Mouse (Mus musculus): ENCODE results near the gene Kcnmb2. TPM values are rescaled to one million over a fixed set of nuclear protein-coding genes. Genes with fewer than 3 reads are reported as not detected.
A peak's percentile ranks its signal among the peaks of the same experiment; 100 is the strongest.

Kcnmb2 gene
- polyA plus RNA-seq, 1 experiment from 2014 or later = 13.2 TPM

DNA sequence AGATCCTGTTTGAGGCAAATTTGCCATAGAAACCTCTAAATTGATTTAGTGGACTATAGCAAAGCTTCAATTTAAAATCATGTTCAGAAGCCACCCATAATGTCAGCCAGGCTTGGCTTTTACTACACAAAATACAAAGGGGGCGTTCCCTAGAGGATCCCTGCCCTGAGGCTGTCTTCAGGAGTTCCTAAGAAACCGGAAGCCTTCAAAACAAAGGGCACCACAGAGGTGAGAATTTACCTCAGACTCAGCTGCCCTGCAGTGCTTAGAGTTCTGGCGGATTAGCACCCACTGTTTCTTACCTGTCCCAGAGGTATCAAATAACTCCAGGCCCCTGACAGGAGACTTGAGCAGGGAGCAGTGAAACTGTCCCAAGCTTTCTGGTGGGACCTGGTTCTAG is 77.4 kb downstream of the Kcnmb2 start:
- 38% methylated on average over 3 of the region's 3 CpGs for WGBS
- no peaks in the 10 kb centered on the region for H3K36me3 ChIP-seq (ENCODE audit: control insufficient read depth, insufficient read depth, low read length)
- ATAC-seq = no peak

DNA sequence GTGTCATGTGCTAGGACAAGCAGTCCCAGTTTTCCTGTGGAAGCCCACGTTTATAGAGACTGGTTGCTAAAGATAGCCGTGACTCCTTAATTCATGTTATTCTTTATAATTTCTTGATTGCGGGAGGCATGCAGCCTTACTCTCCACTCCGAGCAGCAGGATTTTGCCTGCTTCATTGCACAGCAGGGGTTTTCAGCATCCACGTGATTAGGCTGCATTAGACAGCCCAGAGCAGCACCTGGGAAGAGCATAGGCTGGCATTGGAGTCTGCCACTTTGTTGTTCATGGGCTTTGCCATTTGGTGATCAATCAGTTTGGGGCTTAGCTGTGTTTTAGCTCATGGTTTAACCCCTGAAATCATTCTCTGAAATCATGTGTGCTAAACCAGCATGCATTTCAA is 80.1 kb downstream of the Kcnmb2 start:
- no peaks in the 10 kb centered on the region for H3K4me1 ChIP-seq (ENCODE audit: control insufficient read depth, insufficient read depth, low read length)
- WGBS = 33% methylated on average over 5 of the region's 5 CpGs
- ATAC-seq = peak; percentile 49; the same call in 1 of the 2 replicates
- no peak overlapping the region for H3K4me3 ChIP-seq (ENCODE audit: low read depth, low read length)
- H3K9ac ChIP-seq (ENCODE audit: low read depth, low read length) = no peak overlapping the region
- no peaks in the 10 kb centered on the region for H3K27me3 ChIP-seq (ENCODE audit: control insufficient read depth, insufficient read depth, low read depth, low read length)
- no peak overlapping the region for H3K4me2 ChIP-seq (ENCODE audit: low read length)
- no peaks in the 10 kb centered on the region for H3K36me3 ChIP-seq (ENCODE audit: control insufficient read depth, insufficient read depth, low read length)
- no peak overlapping the region for H3K27ac ChIP-seq (ENCODE audit: low read length)
- H3K9me3 ChIP-seq (replicated peaks; ENCODE audit: control insufficient read depth, low read length, poor library complexity, severe bottlenecking) = no peaks in the 10 kb centered on the region

More for the DNA sequence above, 77.4 kb downstream of the Kcnmb2 start:
- Histone ChIP-seq H3K4me3 (ENCODE audit: low read depth, low read length) (no peak overlapping the region), H3K9me3 (replicated peaks; ENCODE audit: control insufficient read depth, low read length, poor library complexity, severe bottlenecking) (no peaks in the 10 kb centered on the region), H3K27ac (ENCODE audit: low read length) (no peak overlapping the region), H3K4me1 (ENCODE audit: control insufficient read depth, insufficient read depth, low read length) (no peaks in the 10 kb centered on the region), H3K9ac (ENCODE audit: low read depth, low read length) (no peak overlapping the region), H3K27me3 (ENCODE audit: control insufficient read depth, insufficient read depth, low read depth, low read length) (no peaks in the 10 kb centered on the region), H3K4me2 (ENCODE audit: low read length) (no peak overlapping the region)

- no peaks in the 10 kb centered on the region for H3K9me3 ChIP-seq (replicated peaks; ENCODE audit: control insufficient read depth, low read length, poor library complexity, severe bottlenecking)
- no peak overlapping the region for H3K4me3 ChIP-seq (ENCODE audit: low read depth, low read length)
- no peak overlapping the region for H3K9ac ChIP-seq (ENCODE audit: low read depth, low read length)
- H3K27ac ChIP-seq (ENCODE audit: low read length) = no peak overlapping the region
- 59% methylated on average over 4 of the region's 4 CpGs for WGBS
- H3K36me3 ChIP-seq (ENCODE audit: control insufficient read depth, insufficient read depth, low read length) = no peaks in the 10 kb centered on the region
- no peaks in the 10 kb centered on the region for H3K27me3 ChIP-seq (ENCODE audit: control insufficient read depth, insufficient read depth, low read depth, low read length)
- peak; percentile 30; the same call in 1 of the 2 replicates for ATAC-seq
- no peaks in the 10 kb centered on the region for H3K4me1 ChIP-seq (ENCODE audit: control insufficient read depth, insufficient read depth, low read length)
- no peak overlapping the region for H3K4me2 ChIP-seq (ENCODE audit: low read length)
Observed at GRCm38 (mm10) chr3:31985103-31985502, 82.8 kb downstream of the Kcnmb2 start.

- no peak for ATAC-seq
- Histone ChIP-seq H3K4me2 (ENCODE audit: low read length) (no peak overlapping the region), H3K27me3 (ENCODE audit: control insufficient read depth, insufficient read depth, low read depth, low read length) (no peaks in the 10 kb centered on the region), H3K4me1 (ENCODE audit: control insufficient read depth, insufficient read depth, low read length) (no peaks in the 10 kb centered on the region), H3K4me3 (ENCODE audit: low read depth, low read length) (no peak overlapping the region), H3K27ac (ENCODE audit: low read length) (no peak overlapping the region), H3K36me3 (ENCODE audit: control insufficient read depth, insufficient read depth, low read length) (no peaks in the 10 kb centered on the region), H3K9me3 (replicated peaks; ENCODE audit: control insufficient read depth, low read length, poor library complexity, severe bottlenecking) (no peaks in the 10 kb centered on the region; the same call in 1 of the 2 replicates), H3K9ac (ENCODE audit: low read depth, low read length) (no peak overlapping the region)
- WGBS = 81% methylated on average over 5 of the region's 5 CpGs
Observed at GRCm38 (mm10) chr3:31991526-31992045, 89.3 kb downstream of the Kcnmb2 start.

GRCm38 (mm10) chr3:32011566-32011965 is 109.3 kb downstream of the Kcnmb2 start:
- WGBS = 92% methylated on average over 5 of the region's 5 CpGs

DNA sequence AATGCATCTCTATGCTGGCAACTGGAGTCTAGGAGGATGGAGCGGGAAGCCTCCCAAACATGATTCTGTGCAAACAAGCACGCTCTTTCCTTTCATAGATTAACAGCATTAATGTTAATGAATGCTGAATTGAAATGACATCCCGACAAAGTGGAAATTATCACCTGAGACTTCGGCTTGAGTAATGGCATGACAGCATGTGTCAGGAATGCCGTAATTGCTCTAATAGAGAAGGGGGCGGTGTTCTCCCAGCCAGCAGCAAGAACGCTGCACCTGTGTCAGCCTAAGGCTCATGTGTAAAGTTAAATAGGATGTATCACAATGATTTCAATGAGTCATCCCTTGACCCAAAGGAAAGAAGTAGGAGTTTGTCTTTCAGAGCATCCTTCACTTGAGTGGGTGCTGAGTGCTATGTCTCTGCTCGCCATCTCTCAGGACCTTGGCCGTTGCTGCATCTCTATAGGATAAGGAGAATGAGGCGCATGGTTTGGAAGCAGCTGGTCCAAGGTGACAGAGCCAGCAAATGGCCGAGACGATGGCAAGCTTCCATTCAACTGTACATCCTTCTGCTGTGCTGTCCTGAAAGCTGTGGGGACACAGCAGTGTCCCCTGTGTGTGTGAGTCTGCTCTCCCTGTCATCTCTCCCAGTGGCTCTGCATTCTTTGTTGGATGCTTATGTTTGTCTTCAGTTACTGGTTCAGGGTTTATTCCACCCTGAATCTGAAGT is 110.1 kb downstream of the Kcnmb2 start:
- no peak for ATAC-seq
- H3K4me3 ChIP-seq (ENCODE audit: low read depth, low read length) = no peak overlapping the region
- no peaks in the 10 kb centered on the region for H3K9me3 ChIP-seq (replicated peaks; ENCODE audit: control insufficient read depth, low read length, poor library complexity, severe bottlenecking)
- no peak overlapping the region for H3K27ac ChIP-seq (ENCODE audit: low read length)
- no peaks in the 10 kb centered on the region for H3K36me3 ChIP-seq (ENCODE audit: control insufficient read depth, insufficient read depth, low read length)
- H3K4me1 ChIP-seq (ENCODE audit: control insufficient read depth, insufficient read depth, low read length) = no peaks in the 10 kb centered on the region
- H3K9ac ChIP-seq (ENCODE audit: low read depth, low read length) = no peak overlapping the region
- no peak overlapping the region for H3K4me2 ChIP-seq (ENCODE audit: low read length)
- H3K27me3 ChIP-seq (ENCODE audit: control insufficient read depth, insufficient read depth, low read depth, low read length) = no peaks in the 10 kb centered on the region
- WGBS = 83% methylated on average over 12 of the region's 12 CpGs

More at GRCm38 (mm10) chr3:32011566-32011965, 109.3 kb downstream of the Kcnmb2 start:
- Histone ChIP-seq H3K27ac (ENCODE audit: low read length) (no peak overlapping the region), H3K4me2 (ENCODE audit: low read length) (no peak overlapping the region), H3K9me3 (replicated peaks; ENCODE audit: control insufficient read depth, low read length, poor library complexity, severe bottlenecking) (no peaks in the 10 kb centered on the region), H3K27me3 (ENCODE audit: control insufficient read depth, insufficient read depth, low read depth, low read length) (no peaks in the 10 kb centered on the region), H3K4me3 (ENCODE audit: low read depth, low read length) (no peak overlapping the region), H3K4me1 (ENCODE audit: control insufficient read depth, insufficient read depth, low read length) (no peaks in the 10 kb centered on the region), H3K36me3 (ENCODE audit: control insufficient read depth, insufficient read depth, low read length) (no peaks in the 10 kb centered on the region), H3K9ac (ENCODE audit: low read depth, low read length) (no peak overlapping the region)
- ATAC-seq = no peak

DNA sequence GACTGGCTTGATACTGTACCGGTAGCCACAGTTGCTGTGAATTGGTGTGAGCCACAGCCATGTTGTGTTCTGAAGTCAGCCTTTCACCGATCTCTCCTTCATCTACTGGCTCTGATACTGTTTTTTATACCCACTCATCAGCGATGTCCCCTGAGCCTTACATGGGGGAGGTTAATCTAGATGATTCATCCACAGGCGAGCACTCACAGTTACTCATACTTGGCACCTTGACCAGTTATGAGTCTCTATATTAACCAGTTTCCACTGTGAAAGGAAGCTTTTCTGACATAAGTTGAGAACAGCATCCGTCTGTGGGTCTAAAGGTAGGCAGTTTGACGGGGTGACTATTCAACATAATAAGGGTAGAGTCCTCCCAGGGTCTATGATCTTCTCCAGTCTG is 118.7 kb downstream of the Kcnmb2 start:
- no peak overlapping the region for H3K4me3 ChIP-seq (ENCODE audit: low read depth, low read length)
- H3K9me3 ChIP-seq (replicated peaks; ENCODE audit: control insufficient read depth, low read length, poor library complexity, severe bottlenecking) = no peaks in the 10 kb centered on the region
- 0 out of 2 replicates have a peak, but pooled peaks cover 2% of the 10 kb centered on the region for H3K4me1 ChIP-seq (ENCODE audit: control insufficient read depth, insufficient read depth, low read length)
- no peaks in the 10 kb centered on the region for H3K27me3 ChIP-seq (ENCODE audit: control insufficient read depth, insufficient read depth, low read depth, low read length)
- no peak overlapping the region for H3K27ac ChIP-seq (ENCODE audit: low read length)
- H3K9ac ChIP-seq (ENCODE audit: low read depth, low read length) = no peak overlapping the region
- H3K36me3 ChIP-seq (ENCODE audit: control insufficient read depth, insufficient read depth, low read length) = no peaks in the 10 kb centered on the region
- WGBS = 94% methylated on average over 6 of the region's 6 CpGs
- ATAC-seq = no peak
- no peak overlapping the region for H3K4me2 ChIP-seq (ENCODE audit: low read length)

GRCm38 (mm10) chr3:32029375-32030050 is 127.2 kb downstream of the Kcnmb2 start:
- Histone ChIP-seq H3K9me3 (replicated peaks; ENCODE audit: control insufficient read depth, low read length, poor library complexity, severe bottlenecking) (no peaks in the 10 kb centered on the region), H3K27ac (ENCODE audit: low read length) (no peak overlapping the region), H3K4me1 (ENCODE audit: control insufficient read depth, insufficient read depth, low read length) (no peaks in the 10 kb centered on the region), H3K27me3 (ENCODE audit: control insufficient read depth, insufficient read depth, low read depth, low read length) (no peaks in the 10 kb centered on the region), H3K4me2 (ENCODE audit: low read length) (no peak overlapping the region), H3K36me3 (ENCODE audit: control insufficient read depth, insufficient read depth, low read length) (no peaks in the 10 kb centered on the region), H3K4me3 (ENCODE audit: low read depth, low read length) (no peak overlapping the region), H3K9ac (ENCODE audit: low read depth, low read length) (no peak overlapping the region)
- no peak for ATAC-seq
- WGBS = 79% methylated on average over 10 of the region's 10 CpGs

GRCm38 (mm10) chr3:32032381-32032780 is 130.1 kb downstream of the Kcnmb2 start:
- no peak overlapping the region for H3K4me3 ChIP-seq (ENCODE audit: low read depth, low read length)
- H3K4me1 ChIP-seq (ENCODE audit: control insufficient read depth, insufficient read depth, low read length) = no peaks in the 10 kb centered on the region
- H3K9me3 ChIP-seq (replicated peaks; ENCODE audit: control insufficient read depth, low read length, poor library complexity, severe bottlenecking) = no peaks in the 10 kb centered on the region
- no peak overlapping the region for H3K27ac ChIP-seq (ENCODE audit: low read length)
- no peaks in the 10 kb centered on the region for H3K36me3 ChIP-seq (ENCODE audit: control insufficient read depth, insufficient read depth, low read length)
- no peak overlapping the region for H3K4me2 ChIP-seq (ENCODE audit: low read length)
- H3K9ac ChIP-seq (ENCODE audit: low read depth, low read length) = no peak overlapping the region
- ATAC-seq = peak; percentile 68
- no peaks in the 10 kb centered on the region for H3K27me3 ChIP-seq (ENCODE audit: control insufficient read depth, insufficient read depth, low read depth, low read length)
- 34% methylated on average over 9 of the region's 9 CpGs for WGBS

All from midbrain, embryonic 16.5 days (tissue).